Comparison of ENCODE assay signal across 10 mouse cellular contexts in genomic region chr10:8768654-8769053, GRCm38 (mm10).
DNase-seq lines count a peak whose midpoint lies in the region.
"Had no signal": no experiment of that assay in that cellular context is flagged by ENCODE, and none has a peak within 500 bp of the region (broad histone marks: within the 10 kb centered on the region; RNA-seq: fewer than 3 reads in every experiment).

No protein-coding gene starts in this region.

- DNase-seq in heart, adult 11 months, result peak; percentile 98
- DNase-seq in heart, postnatal 4 days, result no peak
- peak; percentile 20 for DNase-seq in Muller cell, postnatal 12 days (ENCODE audit: inconsistent ontology term)
- peak; percentile 37 for DNase-seq in adrenal gland, postnatal 25 days
- DNase-seq in heart, postnatal 10 days, result peak; percentile 55 to 58
- no peak for DNase-seq in embryo, embryonic 9.5 days (ENCODE audit: extremely low spot score)
- no peak for DNase-seq in thymus, postnatal 25 days
- no peak for DNase-seq in cerebellum, adult 11 months
- DNase-seq: cerebellum, adult 18-20 months; thymus, postnatal 14 days had no signal

- intact Hi-C loops in heart, postnatal 10 days (cut with DNase I), result no loop called here

Comparison
In these comparisons a context has a peak if more than half of its experiments do, and no peak if none do; other contexts are left out.
1. DNase-seq: peak in heart, adult 11 months (single experiment), Muller cell, postnatal 12 days (single experiment), adrenal gland, postnatal 25 days (single experiment) and heart, postnatal 10 days (2 of 2); none in heart, postnatal 4 days (single experiment), embryo, embryonic 9.5 days (single experiment), thymus, postnatal 25 days (single experiment) and cerebellum, adult 11 months (single experiment).